Mouse (Mus musculus) embryonic facial prominence, embryonic 13.5 days (tissue): Measurements from ENCODE around the gene Slc25a33. TPM values are rescaled to one million over a fixed set of nuclear protein-coding genes. Genes with fewer than 3 reads are reported as not detected.
"Not testable (repeated sequence)": the region's sequence is repeated elsewhere in the genome, so short reads cannot be mapped to it uniquely, and the experiment has no call there.

ENCODE experiments used
- ATAC-seq: fragments of 200-750 bp; cut with Nextera tagmentation; 2 replicates; pipeline ENCODE4 v1.8.0; 2017; ENCODE audit warnings: low read depth; ENCODE audit not compliant: insufficient number of reproducible peaks, insufficient read depth, low FRiP score, low TSS enrichment
- H3K27ac ChIP-seq: fragments of 300-500 bp; sonication (generic); 2 replicates; pipeline ENCODE4 v1.5.1; 2015; ENCODE audit warnings: moderate library complexity, mild to moderate bottlenecking, inconsistent platforms
- H3K27me3 ChIP-seq: fragments of 300-500 bp; sonication (generic); 2 replicates; pipeline ENCODE4 v1.6.1; 2015; ENCODE audit warnings: mild to moderate bottlenecking, inconsistent platforms
- H3K36me3 ChIP-seq: fragments of 300-500 bp; sonication (generic); 2 replicates; pipeline ENCODE4 v1.6.1; 2015; ENCODE audit warnings: mild to moderate bottlenecking, inconsistent platforms
- H3K4me1 ChIP-seq: fragments of 300-500 bp; sonication (generic); 2 replicates; pipeline ENCODE4 v1.6.1; 2015; ENCODE audit warnings: inconsistent platforms
- H3K4me2 ChIP-seq: fragments of 300-500 bp; sonication (generic); 2 replicates; pipeline ENCODE4 v1.6.1; 2015; ENCODE audit warnings: moderate library complexity, mild to moderate bottlenecking, inconsistent platforms
- H3K4me3 ChIP-seq: fragments of 300-500 bp; sonication (generic); 2 replicates; pipeline ENCODE4 v1.5.1; 2015; ENCODE audit warnings: mild to moderate bottlenecking, inconsistent platforms
- H3K9ac ChIP-seq: fragments of 300-500 bp; sonication (generic); 2 replicates; pipeline ENCODE4 v1.6.1; 2015; ENCODE audit warnings: mild to moderate bottlenecking, inconsistent platforms
- H3K9me3 ChIP-seq: fragments of 300-500 bp; sonication (generic); 2 replicates; pipeline ENCODE4 v1.6.1; 2016; ENCODE audit warnings: inconsistent platforms
- WGBS: fragments of 180-500 bp; shearing (Covaris S2); methylation state at CpG from one replicate; pipeline ENCODE4 v1.1.7; 2015; ENCODE audit warnings: mixed read lengths; 5-methylcytosine and 5-hydroxymethylcytosine counted together
- polyA plus RNA-seq: library from polyadenylated mRNA; unstranded; fragments of >200 nt; fragmentation: Nextera tagmentation; extraction: Ambion mirVana; gene quantifications from 2 replicates; pipeline ENCODE4 v1.2.1, GENCODE M21; 2015

The Slc25a33 gene
- polyA plus RNA-seq, 1 experiment from 2014 or later, result 12.3 TPM

DNA sequence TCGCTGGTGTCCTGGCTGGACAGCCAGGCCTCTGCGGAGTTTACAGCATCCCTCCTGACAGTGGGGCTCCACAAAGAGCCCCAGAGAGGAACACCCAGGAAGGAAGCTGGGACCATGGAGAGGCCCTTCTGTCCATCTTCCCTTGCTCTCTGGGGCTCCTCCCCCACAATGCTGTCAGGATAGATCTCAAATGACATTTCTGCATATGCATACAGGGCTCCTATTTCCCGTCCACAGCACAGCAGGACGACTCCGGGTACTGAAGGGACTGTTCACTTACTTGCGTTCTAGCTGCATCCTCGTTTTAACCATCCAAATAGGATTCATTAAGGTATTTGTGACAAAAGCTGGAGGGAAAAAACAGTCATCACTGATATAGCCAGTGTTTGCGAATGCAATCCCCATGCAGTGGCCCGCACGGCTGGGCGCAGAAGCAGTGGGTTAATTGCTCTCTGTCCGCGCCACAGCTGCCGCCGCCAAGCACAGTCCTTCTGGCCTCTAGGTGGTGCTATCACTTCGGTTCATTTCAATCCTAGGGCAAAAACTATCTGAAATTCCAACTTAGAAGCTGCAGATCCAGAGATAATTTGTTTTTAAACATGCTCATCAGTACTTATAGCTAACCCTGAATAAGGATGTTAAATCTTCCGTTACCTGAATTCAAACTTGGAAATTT is 21.8 kb downstream of the Slc25a33 start:
- no peak overlapping the region for H3K4me3 ChIP-seq
- no peak for ATAC-seq
- H3K27ac ChIP-seq, result no peak overlapping the region
- peaks cover 10% of the 10 kb centered on the region; the same call in 1 of the 2 replicates for H3K4me1 ChIP-seq
- peak overlapping the region; percentile 30 for H3K4me2 ChIP-seq
- H3K36me3 ChIP-seq, result peaks cover 13% of the 10 kb centered on the region
- no peak overlapping the region for H3K9ac ChIP-seq
- 25% methylated on average over 17 of the region's 17 CpGs for WGBS
- H3K9me3 ChIP-seq, result no peaks in the 10 kb centered on the region
- no peaks in the 10 kb centered on the region for H3K27me3 ChIP-seq

DNA sequence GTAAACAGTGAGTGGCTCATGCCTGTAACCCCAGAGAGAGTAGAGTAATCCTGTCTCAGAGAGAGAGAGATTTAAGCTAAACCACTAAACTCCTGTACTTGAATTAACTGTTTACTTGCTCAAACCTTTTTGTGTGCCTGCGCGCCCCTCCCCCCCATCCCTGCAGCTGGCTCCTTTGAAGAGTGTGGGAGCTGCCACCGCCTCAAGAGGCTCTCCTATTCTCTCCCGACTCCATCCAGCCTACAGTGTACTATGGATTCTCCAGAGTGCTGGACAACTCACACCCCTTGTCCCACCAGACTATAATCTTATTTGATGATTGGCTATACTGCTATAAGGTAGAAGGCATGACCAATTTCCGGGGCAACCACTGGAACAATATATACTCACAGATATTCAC is 23.4 kb downstream of the Slc25a33 start:
- no peak overlapping the region for H3K9ac ChIP-seq
- peaks cover 10% of the 10 kb centered on the region; the same call in 1 of the 2 replicates for H3K4me1 ChIP-seq
- H3K27me3 ChIP-seq, result no peaks in the 10 kb centered on the region
- H3K4me2 ChIP-seq, result no peak overlapping the region
- WGBS, result 56% methylated on average over 5 of the region's 5 CpGs
- ATAC-seq, result no peak
- no peak overlapping the region for H3K4me3 ChIP-seq
- H3K36me3 ChIP-seq, result peaks cover 13% of the 10 kb centered on the region
- H3K9me3 ChIP-seq, result no peaks in the 10 kb centered on the region
- no peak overlapping the region for H3K27ac ChIP-seq

DNA sequence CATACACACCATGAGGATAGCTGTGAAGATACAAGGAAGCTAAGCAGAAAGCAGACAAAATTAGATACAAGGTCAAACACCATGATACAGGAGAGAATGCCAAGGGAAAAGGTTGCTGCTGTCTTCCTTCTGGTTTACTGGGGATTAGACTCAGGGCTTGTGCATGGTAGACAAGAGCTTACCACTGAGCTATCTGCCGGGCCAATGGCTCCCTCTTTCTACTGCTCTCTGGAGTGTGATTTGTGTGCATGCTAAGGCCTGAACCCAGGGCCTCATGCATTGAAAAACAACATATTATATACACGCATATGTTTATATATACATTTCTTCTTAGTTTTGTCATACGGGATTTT is 24.4 kb downstream of the Slc25a33 start:
- not testable (repeated sequence) for H3K4me3 ChIP-seq, H3K9ac ChIP-seq, H3K9me3 ChIP-seq, ATAC-seq, H3K4me2 ChIP-seq, H3K27ac ChIP-seq, H3K27me3 ChIP-seq, H3K4me1 ChIP-seq
- 92% methylated on average over 3 of the region's 3 CpGs for whole genome bisulfite sequencing
- H3K36me3 ChIP-seq, result peaks cover 19% of the 10 kb centered on the region

DNA sequence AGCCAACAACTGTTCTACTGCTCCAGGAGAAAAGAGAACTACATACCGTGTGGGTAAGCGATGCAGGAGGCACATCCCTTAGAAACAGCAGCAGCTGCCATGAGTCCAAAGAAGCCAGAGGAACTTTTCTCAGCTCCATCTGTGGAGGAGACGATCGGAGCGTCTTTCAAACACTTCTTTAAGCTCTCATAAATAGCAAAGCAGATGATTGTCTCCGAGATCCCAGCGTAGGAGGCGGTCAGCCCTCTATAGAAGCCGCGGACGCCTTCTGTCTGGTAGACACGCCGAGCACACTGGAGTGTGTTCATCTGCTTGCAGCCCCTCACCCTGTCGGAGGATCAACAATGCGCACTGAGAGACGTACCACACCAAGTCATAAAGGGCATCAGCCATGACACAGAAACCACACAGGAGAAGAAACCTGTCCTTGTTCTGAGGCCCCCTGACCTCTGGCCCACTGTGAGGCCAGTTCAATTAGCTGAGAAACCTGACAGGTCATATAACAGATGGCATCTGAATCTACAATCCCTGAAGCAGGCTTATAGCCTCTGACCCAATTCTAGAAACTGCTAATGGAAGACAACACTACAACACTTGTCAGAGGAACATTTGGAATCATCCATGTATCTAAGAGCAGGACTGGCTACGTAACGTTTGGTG is 24.9 kb downstream of the Slc25a33 start:
- H3K9me3 ChIP-seq, result no peaks in the 10 kb centered on the region
- peaks cover 23% of the 10 kb centered on the region for H3K36me3 ChIP-seq
- ATAC-seq, result no peak
- no peak overlapping the region for H3K4me2 ChIP-seq
- H3K27me3 ChIP-seq, result no peaks in the 10 kb centered on the region
- no peak overlapping the region for H3K4me3 ChIP-seq
- H3K4me1 ChIP-seq, result peaks cover 10% of the 10 kb centered on the region; the same call in 1 of the 2 replicates
- H3K9ac ChIP-seq, result no peak overlapping the region
- WGBS, result 82% methylated on average over 18 of the region's 18 CpGs
- no peak overlapping the region for H3K27ac ChIP-seq

DNA sequence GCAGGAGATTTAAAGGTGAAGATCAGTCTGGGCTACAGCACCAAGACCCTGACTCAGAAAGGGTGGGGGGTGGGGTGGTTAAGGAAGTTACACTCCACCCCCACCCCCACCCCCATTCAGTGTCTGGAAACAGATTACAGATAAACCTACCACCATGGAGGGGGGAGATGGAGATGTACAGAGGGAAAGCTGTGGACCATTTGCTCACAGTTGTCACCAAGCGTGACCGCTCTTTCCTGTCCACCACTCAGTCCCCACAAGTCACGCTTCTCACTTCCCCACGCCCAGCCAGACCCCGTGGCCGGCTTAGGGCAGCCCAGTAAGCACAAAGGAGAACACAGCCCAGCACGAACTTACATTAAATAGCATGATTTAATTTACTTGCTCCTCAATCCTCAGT is 30.0 kb downstream of the Slc25a33 start:
- Histone ChIP-seq H3K4me2 (no peak overlapping the region), H3K27ac (no peak overlapping the region), H3K27me3 (no peaks in the 10 kb centered on the region), H3K9me3 (no peaks in the 10 kb centered on the region), H3K4me1 (no peaks in the 10 kb centered on the region), H3K36me3 (peaks cover 40% of the 10 kb centered on the region), H3K9ac (no peak overlapping the region), H3K4me3 (no peak overlapping the region)
- WGBS, result 86% methylated on average over 7 of the region's 7 CpGs
- no peak for ATAC-seq

DNA sequence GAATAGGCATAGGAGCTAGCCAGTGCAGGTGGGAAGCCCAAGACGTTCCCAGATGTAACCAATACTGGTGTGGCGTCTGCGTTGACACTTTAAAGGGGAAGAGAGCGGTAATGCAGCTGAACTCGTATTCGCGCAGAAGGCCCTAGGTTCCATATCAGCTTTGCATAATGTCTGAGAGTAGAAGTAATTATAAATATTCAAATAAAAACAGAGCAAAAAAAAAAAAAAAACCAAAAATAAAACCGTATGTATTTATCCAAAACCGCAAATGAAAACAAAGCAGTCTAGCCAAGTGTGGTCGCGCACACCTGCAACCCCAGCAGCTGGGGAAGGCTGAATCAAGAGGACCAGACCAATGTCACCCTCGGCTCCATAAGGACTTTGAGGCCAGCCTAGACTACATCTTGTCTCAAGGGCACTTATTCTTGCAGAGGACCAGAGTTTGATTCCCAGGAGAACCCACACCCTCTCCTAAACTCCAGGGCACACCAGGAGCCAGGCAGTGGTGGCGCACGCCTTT is 32.0 kb downstream of the Slc25a33 start:
- Histone ChIP-seq H3K9ac (no peak overlapping the region), H3K36me3 (peaks cover 33% of the 10 kb centered on the region), H3K4me1 (peaks cover 8% of the 10 kb centered on the region), H3K4me3 (no peak overlapping the region), H3K9me3 (no peaks in the 10 kb centered on the region), H3K27me3 (no peaks in the 10 kb centered on the region), H3K27ac (no peak overlapping the region), H3K4me2 (no peak overlapping the region)
- no peak for ATAC-seq
- WGBS, result 91% methylated on average over 14 of the region's 14 CpGs

DNA sequence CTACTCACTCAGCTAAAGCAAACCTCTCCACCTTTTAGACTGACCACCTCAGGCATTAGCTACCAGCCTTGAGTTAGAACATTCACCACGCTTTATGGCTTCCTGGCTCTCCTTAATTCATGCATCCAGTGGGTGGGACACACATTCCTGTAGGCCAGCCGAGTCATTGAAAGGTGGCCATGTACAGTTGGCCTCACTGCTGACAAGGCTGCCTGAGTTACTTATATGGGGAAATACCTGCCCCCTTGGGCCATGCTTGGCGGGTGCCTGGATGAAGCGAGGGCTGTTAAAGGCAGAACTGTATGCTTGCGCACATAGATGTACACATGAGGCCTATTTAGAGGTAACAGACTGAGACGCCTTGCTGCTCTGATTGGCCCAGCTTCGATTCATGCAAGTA is 33.8 kb downstream of the Slc25a33 start:
- no peaks in the 10 kb centered on the region for H3K9me3 ChIP-seq
- peaks cover 26% of the 10 kb centered on the region for H3K4me1 ChIP-seq
- H3K27me3 ChIP-seq, result no peaks in the 10 kb centered on the region
- no peak overlapping the region for H3K4me3 ChIP-seq
- no peak overlapping the region for H3K4me2 ChIP-seq
- 81% methylated on average over 7 of the region's 7 CpGs for WGBS
- no peak for ATAC-seq
- no peak overlapping the region for H3K27ac ChIP-seq
- H3K9ac ChIP-seq, result no peak overlapping the region
- H3K36me3 ChIP-seq, result peaks cover 27% of the 10 kb centered on the region

DNA sequence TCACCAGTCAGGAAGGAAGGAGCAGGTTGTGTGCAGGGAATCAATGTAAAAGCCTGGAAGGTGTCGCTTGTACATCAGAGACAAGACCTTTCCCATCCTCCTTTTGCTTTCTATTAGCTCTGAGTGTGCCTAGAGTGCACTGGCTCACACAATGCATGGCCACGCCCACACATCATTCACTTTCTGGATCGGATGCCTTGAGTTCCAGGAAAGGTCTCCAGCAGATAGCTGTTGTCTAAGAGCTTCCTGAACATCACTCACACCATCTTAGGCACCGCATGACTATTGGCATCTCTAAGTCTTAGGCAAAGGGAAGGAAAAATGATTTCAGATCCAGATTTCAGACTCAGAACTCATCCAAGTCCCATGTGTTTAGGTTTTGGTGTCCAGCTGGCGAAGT is 34.6 kb downstream of the Slc25a33 start:
- Histone ChIP-seq H3K4me2 (no peak overlapping the region), H3K4me3 (no peak overlapping the region), H3K27me3 (no peaks in the 10 kb centered on the region), H3K9me3 (no peaks in the 10 kb centered on the region), H3K4me1 (peaks cover 34% of the 10 kb centered on the region), H3K27ac (no peak overlapping the region), H3K36me3 (peaks cover 20% of the 10 kb centered on the region), H3K9ac (no peak overlapping the region)
- no peak for ATAC-seq
- WGBS, result 84% methylated on average over 5 of the region's 5 CpGs

DNA sequence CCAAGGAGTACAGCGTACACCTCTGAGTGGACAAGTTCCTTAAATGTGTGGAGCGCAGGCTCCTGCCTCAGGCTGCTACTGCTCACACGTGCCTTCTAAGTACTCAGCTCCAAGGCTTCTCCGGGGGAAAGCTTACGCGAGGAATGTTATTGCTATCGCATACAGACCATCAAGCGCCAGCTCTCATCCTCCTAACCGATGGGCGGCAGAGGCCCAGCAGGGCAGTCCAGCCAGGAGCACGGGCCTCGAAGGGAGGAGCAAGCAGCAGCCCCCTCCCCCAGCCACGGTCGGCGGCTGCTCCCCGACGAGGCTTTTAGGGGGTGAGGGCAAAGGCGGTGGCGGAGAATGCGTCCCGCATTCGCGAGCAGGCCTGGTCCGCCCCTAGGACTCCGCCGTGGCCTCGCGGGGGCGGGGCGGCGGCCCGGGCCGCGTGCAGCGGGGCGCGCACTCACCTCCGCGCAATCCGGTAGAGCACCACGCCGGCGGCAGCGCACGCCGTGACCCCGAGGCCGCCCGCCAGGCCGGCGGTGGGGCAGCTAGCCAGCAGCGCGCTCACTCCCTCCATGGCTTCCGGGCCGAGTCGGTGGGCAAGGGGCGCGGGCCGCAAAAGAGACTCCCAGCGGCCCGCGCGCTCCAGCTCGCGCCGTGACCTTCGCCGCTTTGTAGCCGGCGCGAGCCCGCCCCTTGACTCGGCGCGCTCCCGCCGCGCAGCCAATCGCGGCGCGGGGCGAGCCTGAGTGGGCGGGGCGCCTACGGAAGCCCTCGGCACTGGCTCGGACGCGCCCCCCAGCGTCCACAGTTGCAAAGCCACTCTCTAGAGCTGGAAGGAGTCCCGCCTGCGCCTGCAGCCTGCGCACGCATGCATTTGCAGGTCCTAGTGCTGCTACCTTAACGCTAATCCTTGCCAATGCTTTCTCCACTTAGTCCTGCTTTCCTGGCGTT is 36.4 kb downstream of the Slc25a33 start, which contains the start of gene Tmem201:
Gene Tmem201, minus strand, starts transcription at position 662 of the 942 bp plus-strand sequence.
- under 1% methylated on average over 96 of the region's 97 CpGs for WGBS
- H3K4me2 ChIP-seq, result peak within 1 kb of the TSS; percentile 97
- H3K4me1 ChIP-seq, result peaks cover 52% of the 10 kb centered on the region
- peak within 1 kb of the TSS; percentile 71 for H3K27ac ChIP-seq
- peak within 1 kb of the TSS; percentile 93 for H3K9ac ChIP-seq
- no peaks in the 10 kb centered on the region for H3K27me3 ChIP-seq
- peak; percentile 88 for ATAC-seq
- no peaks in the 10 kb centered on the region for H3K9me3 ChIP-seq
- H3K36me3 ChIP-seq, result peaks cover 6% of the 10 kb centered on the region; the same call in 1 of the 2 replicates
- H3K4me3 ChIP-seq, result peak within 1 kb of the TSS; percentile 93

DNA sequence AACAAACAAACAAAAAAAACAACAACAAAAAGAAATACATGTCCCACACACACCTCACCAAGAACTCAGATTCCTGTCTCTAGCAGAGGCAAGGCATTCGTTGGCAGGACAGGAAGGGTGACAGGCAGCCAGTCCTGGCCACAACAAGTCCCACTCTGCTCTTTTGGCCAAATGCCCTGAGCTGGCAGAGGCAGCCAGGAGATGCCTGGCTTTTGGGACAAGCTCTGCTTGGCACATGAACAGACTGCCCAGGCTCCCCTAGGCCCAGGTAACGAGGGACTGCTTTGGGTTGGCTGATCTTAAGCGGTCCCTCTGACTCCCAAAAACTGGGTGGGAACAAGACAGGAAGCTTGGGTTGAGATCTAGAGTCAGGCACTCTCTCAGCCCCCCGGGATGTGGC is 37.5 kb downstream of the Slc25a33 start:
- peaks cover 55% of the 10 kb centered on the region for H3K4me1 ChIP-seq
- H3K9ac ChIP-seq, result peak overlapping the region; percentile 93
- peak overlapping the region; percentile 93 for H3K4me3 ChIP-seq
- whole genome bisulfite sequencing, result 29% methylated on average over 4 of the region's 4 CpGs
- H3K4me2 ChIP-seq, result peak overlapping the region; percentile 97
- H3K27ac ChIP-seq, result 0 out of 2 replicates have a peak overlapping the region, but pooled peaks have one; percentile 71
- ATAC-seq, result no peak
- H3K9me3 ChIP-seq, result no peaks in the 10 kb centered on the region
- H3K27me3 ChIP-seq, result no peaks in the 10 kb centered on the region
- peaks cover 8% of the 10 kb centered on the region for H3K36me3 ChIP-seq

DNA sequence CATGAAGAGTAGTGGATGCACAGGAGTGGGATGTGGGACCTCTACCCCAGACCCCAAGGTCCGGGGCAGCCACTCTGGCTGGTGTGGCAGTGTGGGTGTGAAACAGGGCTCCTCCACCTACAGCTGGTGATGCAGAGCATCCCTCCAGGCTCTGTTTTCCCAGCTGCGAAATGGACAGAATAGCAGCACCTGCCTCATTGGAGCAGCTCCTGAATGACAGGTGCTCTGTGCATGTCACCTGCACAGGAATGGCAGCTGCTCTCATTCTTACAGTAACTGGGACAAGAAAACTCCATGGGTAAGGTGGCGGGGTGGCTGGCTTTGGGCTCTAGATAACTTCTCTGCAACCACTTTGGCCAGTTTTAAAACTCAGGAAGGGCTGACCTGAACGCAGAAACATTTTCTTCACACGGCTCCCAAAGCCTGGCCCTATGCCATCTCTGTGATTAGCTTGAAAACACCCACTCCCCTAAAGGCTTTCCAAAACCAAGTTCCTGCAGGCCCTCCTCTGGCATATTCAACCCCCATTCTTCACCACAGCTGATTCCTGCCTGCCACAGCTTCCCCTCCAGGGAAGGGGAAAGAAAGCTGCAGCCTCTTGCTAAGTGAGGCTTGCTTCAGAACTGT is 38.3 kb downstream of the Slc25a33 start:
- Histone ChIP-seq H3K4me3 (peak overlapping the region; percentile 93; the same call in 1 of the 2 replicates), H3K36me3 (peaks cover 12% of the 10 kb centered on the region), H3K27me3 (no peaks in the 10 kb centered on the region), H3K9me3 (no peaks in the 10 kb centered on the region), H3K27ac (no peak overlapping the region), H3K4me2 (peak overlapping the region; percentile 97), H3K4me1 (peaks cover 58% of the 10 kb centered on the region), H3K9ac (peak overlapping the region; percentile 49; the same call in 1 of the 2 replicates)
- WGBS, result 81% methylated on average over 5 of the region's 5 CpGs
- ATAC-seq, result no peak
